Mouse (Mus musculus) liver, adult 2 months (tissue): ENCODE measurements at regions not wholly inside any gene's neighbourhood (a gene's known extent, or its start where the extent isn't known, plus 50 kb on each side); places are given as distances from the start of the nearest gene placed in this dataset.

ENCODE experiments used
- DNase-seq: peaks from one replicate; pipeline ENCODE4 v3.0.0-alpha.2; 2011; ENCODE audit warnings: low read depth, low spot score; ENCODE audit errors: extremely low read depth
- H3K27ac ChIP-seq: fragments of 200-500 bp; replicated peaks from 2 replicates; pipeline ENCODE4 v1.5.1; 2012; ENCODE audit warnings: low read depth, mild to moderate bottlenecking, control low read depth, inconsistent platforms, low read length; ENCODE audit not compliant: insufficient read depth
- H3K27me3 ChIP-seq: fragments of 200-500 bp; 2 replicates; pipeline ENCODE4 v1.6.1; 2012; ENCODE audit warnings: mild to moderate bottlenecking, moderate library complexity, low read length, inconsistent platforms; ENCODE audit not compliant: control insufficient read depth, insufficient read depth
- H3K36me3 ChIP-seq: fragments of 200-500 bp; 2 replicates; pipeline ENCODE4 v1.6.1; 2012; ENCODE audit warnings: low read length, inconsistent platforms; ENCODE audit not compliant: control insufficient read depth, insufficient read depth
- H3K4me1 ChIP-seq: fragments of 200-500 bp; 2 replicates; pipeline ENCODE4 v1.6.1; 2011; ENCODE audit warnings: low read length; ENCODE audit not compliant: control insufficient read depth, insufficient read depth
- H3K4me3 ChIP-seq: fragments of 200-500 bp; 2 replicates; pipeline ENCODE4 v1.5.1; 2011; ENCODE audit warnings: low read depth, mild to moderate bottlenecking, control low read depth, low read length, moderate library complexity; ENCODE audit not compliant: insufficient read depth
- H3K79me2 ChIP-seq: fragments of 200-500 bp; 2 replicates; pipeline ENCODE4 v1.6.1; 2012; ENCODE audit warnings: inconsistent platforms, mild to moderate bottlenecking, low read length, moderate library complexity; ENCODE audit not compliant: control insufficient read depth, insufficient read depth
- H3K9ac ChIP-seq: fragments of 200-500 bp; 2 replicates; pipeline ENCODE4 v1.6.1; 2012; ENCODE audit warnings: low read depth, mild to moderate bottlenecking, control low read depth, inconsistent platforms, low read length
- CTCF ChIP-seq: fragments of 200-500 bp; IDR thresholded peaks from 2 replicates; pipeline ENCODE4 v1.5.1; 2011; ENCODE audit warnings: low read depth, low read length, control low read depth
- POLR2A ChIP-seq: fragments of 200-500 bp; IDR thresholded peaks from 2 replicates; pipeline ENCODE4 v1.6.1; 2011; ENCODE audit warnings: low read length, control low read depth; ENCODE audit not compliant: insufficient read depth; ENCODE audit errors: extremely low read depth
- WGBS: fragments of 180-500 bp; shearing (Covaris S2); methylation state at CpG from one replicate; pipeline ENCODE4 v1.1.7; 2018; 5-methylcytosine and 5-hydroxymethylcytosine counted together

- Histone ChIP-seq H3K9ac (no peak overlapping the region), H3K27me3 (no peaks in the 10 kb centered on the region; the same call in 1 of the 2 replicates), H3K36me3 (no peaks in the 10 kb centered on the region), H3K4me3 (no peak overlapping the region), H3K79me2 (no peaks in the 10 kb centered on the region), H3K27ac (no peak overlapping the region), H3K4me1 (no peaks in the 10 kb centered on the region)
- TF ChIP-seq POLR2A, result no peak
- TF ChIP-seq CTCF, result no peak
- no peak for DNase-seq
- 57% methylated on average over 2 of the region's 2 CpGs for whole genome bisulfite sequencing
These were observed 102.8 kb upstream of the Lhx1 start for GRCm38 (mm10) chr11:84628111-84628510.

DNA sequence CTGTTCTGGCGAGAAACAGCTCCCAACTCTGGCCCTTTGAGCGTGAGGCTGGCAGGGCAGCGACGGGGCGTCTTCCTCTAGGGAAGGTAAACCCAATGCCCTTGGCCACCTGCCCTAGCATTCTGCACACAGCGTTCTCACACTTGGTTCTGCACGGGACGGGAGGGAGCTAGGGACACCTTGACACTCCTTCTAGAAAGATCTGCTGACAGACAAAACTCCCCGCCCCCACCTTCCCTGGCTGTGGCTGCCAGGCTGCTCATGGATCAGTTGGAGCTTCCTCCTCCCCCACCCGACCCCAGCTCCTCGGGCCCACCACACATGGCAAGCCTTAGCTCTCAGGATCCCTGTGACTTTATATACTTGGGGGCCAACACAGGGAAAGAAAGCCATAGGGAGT, 102.3 kb upstream of the Lhx1 start:
- Histone ChIP-seq H3K9ac (no peak overlapping the region), H3K27ac (no peak overlapping the region), H3K4me1 (no peaks in the 10 kb centered on the region), H3K79me2 (no peaks in the 10 kb centered on the region), H3K36me3 (no peaks in the 10 kb centered on the region), H3K4me3 (no peak overlapping the region), H3K27me3 (no peaks in the 10 kb centered on the region; the same call in 1 of the 2 replicates)
- TF ChIP-seq POLR2A (no peak), CTCF (no peak)
- DNase-seq, result no peak
- 79% methylated on average over 11 of the region's 11 CpGs for WGBS

DNA sequence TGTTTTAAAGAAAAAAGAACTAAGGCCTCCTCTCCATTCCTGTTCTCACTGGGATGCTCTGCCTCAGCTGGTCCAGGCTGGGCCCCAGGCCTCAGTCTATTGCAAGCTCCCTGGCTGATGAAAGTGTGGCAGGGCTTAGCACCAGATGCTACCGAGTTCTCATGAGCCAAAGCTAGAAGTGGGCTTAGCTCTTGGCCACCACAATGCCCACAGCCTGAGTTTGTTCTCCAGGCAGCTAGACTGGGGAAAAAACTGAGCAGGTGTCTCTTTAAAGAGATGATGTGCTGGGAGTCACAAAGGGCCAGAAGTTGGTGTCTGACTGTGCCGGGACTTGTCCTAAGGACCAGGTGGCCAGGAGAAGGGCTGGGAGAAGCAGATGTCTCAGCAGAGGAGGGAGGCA, 101.9 kb upstream of the Lhx1 start:
- 55% methylated on average over 2 of the region's 2 CpGs for WGBS
- no peak for DNase-seq
- Histone ChIP-seq H3K27me3 (no peaks in the 10 kb centered on the region; the same call in 1 of the 2 replicates), H3K4me1 (no peaks in the 10 kb centered on the region), H3K9ac (no peak overlapping the region), H3K4me3 (no peak overlapping the region), H3K27ac (no peak overlapping the region), H3K36me3 (no peaks in the 10 kb centered on the region), H3K79me2 (no peaks in the 10 kb centered on the region)
- TF ChIP-seq POLR2A (no peak), CTCF (no peak)

DNA sequence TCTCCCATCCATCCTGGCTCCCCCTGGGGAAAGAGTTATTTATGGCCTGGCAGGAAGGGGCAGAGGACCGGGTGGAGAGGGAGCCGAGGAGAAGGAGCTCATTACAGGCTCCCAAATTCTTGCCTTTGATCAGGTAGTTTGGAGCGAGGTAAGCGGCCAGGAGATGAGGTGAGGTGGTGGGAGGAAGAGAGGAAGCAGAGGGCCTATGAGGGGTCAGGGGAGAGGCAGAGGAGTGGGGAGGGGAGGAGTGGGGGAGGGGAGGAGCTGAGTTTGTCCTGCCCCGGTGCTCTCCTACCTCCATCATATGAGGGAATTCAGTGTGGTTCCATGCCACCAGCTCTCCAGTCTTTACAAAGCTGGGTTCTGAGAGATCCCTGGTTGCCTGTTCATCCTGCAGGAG, 98.8 kb upstream of the Lhx1 start:
- DNase-seq, result no peak
- Histone ChIP-seq H3K4me1 (no peaks in the 10 kb centered on the region), H3K79me2 (no peaks in the 10 kb centered on the region), H3K27ac (no peak overlapping the region), H3K9ac (no peak overlapping the region), H3K36me3 (no peaks in the 10 kb centered on the region), H3K27me3 (peaks cover 2% of the 10 kb centered on the region; the same call in 1 of the 2 replicates), H3K4me3 (no peak overlapping the region)
- TF ChIP-seq CTCF, result no peak
- TF ChIP-seq POLR2A, result no peak
- WGBS, result 65% methylated on average over 5 of the region's 5 CpGs

DNA sequence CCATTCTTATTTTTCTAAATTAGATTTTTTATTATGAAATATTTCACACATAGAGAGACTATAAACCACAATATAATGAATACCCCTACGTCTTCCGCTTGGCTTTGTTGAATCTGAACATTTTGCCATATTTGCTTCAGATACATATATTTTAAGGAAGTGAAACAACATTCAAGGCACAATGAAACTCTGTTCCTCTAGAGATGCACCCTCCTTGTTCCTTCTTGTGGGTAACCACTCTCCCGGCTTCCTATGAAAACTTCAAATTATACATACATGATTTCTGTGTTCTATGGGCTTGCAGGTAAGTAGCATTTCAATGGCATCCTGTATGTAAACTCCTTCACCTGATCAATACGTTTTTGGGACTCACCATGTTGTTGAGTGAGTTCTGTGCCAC, 94.4 kb upstream of the Lhx1 start:
- H3K27me3 ChIP-seq, result peaks cover 2% of the 10 kb centered on the region; the same call in 1 of the 2 replicates
- H3K79me2 ChIP-seq, result no peaks in the 10 kb centered on the region
- no peak overlapping the region for H3K4me3 ChIP-seq
- no peak overlapping the region for H3K27ac ChIP-seq
- 82% methylated on average over 4 of the region's 4 CpGs for WGBS
- TF ChIP-seq POLR2A, result no peak
- TF ChIP-seq CTCF, result no peak
- no peaks in the 10 kb centered on the region for H3K36me3 ChIP-seq
- no peaks in the 10 kb centered on the region for H3K4me1 ChIP-seq
- peak; percentile 12 for DNase-seq
- no peak overlapping the region for H3K9ac ChIP-seq

GRCm38 (mm10) chr11:84618576-84618975, 93.2 kb upstream of the Lhx1 start:
- DNase-seq, result peak; percentile 10
- no peak overlapping the region for H3K9ac ChIP-seq
- H3K4me1 ChIP-seq, result no peaks in the 10 kb centered on the region
- no peaks in the 10 kb centered on the region for H3K36me3 ChIP-seq
- peak; percentile 26; the same call in 1 of the 2 replicates for TF ChIP-seq CTCF
- no peak for TF ChIP-seq POLR2A
- peaks cover 2% of the 10 kb centered on the region; the same call in 1 of the 2 replicates for H3K27me3 ChIP-seq
- H3K79me2 ChIP-seq, result no peaks in the 10 kb centered on the region
- no peak overlapping the region for H3K4me3 ChIP-seq
- H3K27ac ChIP-seq, result no peak overlapping the region
- WGBS, result 90% methylated on average over 3 of the region's 3 CpGs
